Mouse (Mus musculus): Measurements from ENCODE around the gene St3gal3.

GRCm38 (mm10) chr4:118019218-118019617 lies 115.5 kb downstream of the St3gal3 start:
- TF ChIP-seq POLR2A (IDR thresholded peaks at IDR 0.05; ENCODE audit: control insufficient read depth, extremely low read depth, insufficient read depth, low read length, poor library complexity) (no peak), CTCF (IDR thresholded peaks at IDR 0.05; ENCODE audit: borderline replicate concordance, control insufficient read depth, extremely low read depth, insufficient read depth, low read length, poor library complexity) (no peak)
